Mouse (Mus musculus): ENCODE results near the gene Olfr1404. TPM values are rescaled to one million over a fixed set of nuclear protein-coding genes. Genes with fewer than 3 reads are reported as not detected.
"Not testable (repeated sequence)": the region's sequence is repeated elsewhere in the genome, so short reads cannot be mapped to it uniquely, and the experiment has no call there.

Olfr1404 gene
- not detected in 2 replicates for polyA plus RNA-seq (2012; ENCODE audit: insufficient read depth, low replicate concordance)

- no peaks in the 10 kb centered on the region for H3K4me1 ChIP-seq
- H3K9me3 ChIP-seq, result peaks cover 3% of the 10 kb centered on the region; the same call in 1 of the 2 replicates
- TF ChIP-seq FLI1 (IDR thresholded peaks at IDR 0.05; ENCODE audit: low read length) (no peak), GATA1 (IDR thresholded peaks at IDR 0.05; ENCODE audit: borderline replicate concordance, low read length) (no peak)
- no peaks in the 10 kb centered on the region for H3K27me3 ChIP-seq (replicated peaks)
- no peak within 1 kb of the TSS for H3K4me3 ChIP-seq (replicated peaks)
- no peaks in the 10 kb centered on the region for H3K36me3 ChIP-seq (replicated peaks; ENCODE audit: low read length)
Measured at GRCm38 (mm10) chr1:173212092-173212491, at the start of gene Olfr1404. TSS of gene Olfr1404 (plus strand) at chr1:173212392.

DNA sequence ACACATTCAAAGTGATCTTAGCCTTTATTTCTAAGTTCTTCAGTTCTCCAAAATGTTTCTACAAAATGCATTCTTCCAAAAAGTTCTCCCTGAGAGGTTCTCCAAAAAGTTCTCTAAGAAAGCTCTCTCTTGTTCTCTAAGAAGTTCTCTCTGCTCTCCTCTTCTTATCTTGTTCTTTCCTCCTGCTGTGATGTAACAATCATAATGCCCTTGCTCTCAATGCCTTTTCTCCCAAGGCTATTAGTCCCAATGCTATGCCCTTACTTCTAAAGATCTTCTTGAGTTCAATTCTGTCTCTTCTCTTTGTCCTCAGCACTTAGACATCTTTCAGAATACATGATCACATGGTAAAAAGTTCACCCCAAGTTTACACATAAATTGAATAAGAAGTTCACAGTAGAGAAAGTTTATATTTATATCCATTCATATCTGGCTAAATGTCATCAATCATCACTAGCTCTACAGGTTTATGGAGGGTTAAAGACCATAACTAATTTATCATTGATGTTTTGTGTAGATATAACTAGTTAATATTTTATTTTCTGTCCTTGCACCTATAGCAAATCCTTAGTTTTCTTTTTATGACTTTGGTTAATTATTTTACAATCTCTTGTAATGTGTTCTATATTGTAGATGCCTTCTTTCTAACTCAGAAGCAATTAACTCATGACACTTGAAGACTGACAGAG is 37.9 kb upstream of the Olfr1404 start:
- no peaks in the 10 kb centered on the region for H3K4me1 ChIP-seq
- H3K9me3 ChIP-seq, result no peaks in the 10 kb centered on the region
- no peaks in the 10 kb centered on the region for H3K36me3 ChIP-seq (replicated peaks; ENCODE audit: low read length)
- TF ChIP-seq FLI1 (IDR thresholded peaks at IDR 0.05; ENCODE audit: low read length), result no peak
- TF ChIP-seq GATA1 (IDR thresholded peaks at IDR 0.05; ENCODE audit: borderline replicate concordance, low read length), result no peak
- H3K4me3 ChIP-seq (replicated peaks), result no peak overlapping the region
- no peaks in the 10 kb centered on the region for H3K27me3 ChIP-seq (replicated peaks)

GRCm38 (mm10) chr1:173190540-173190939 is 21.7 kb upstream of the Olfr1404 start, which contains the start of gene Olfr1406:
TSS of gene Olfr1406 (minus strand) at chr1:173190640.
- Histone ChIP-seq H3K9me3 (no peaks in the 10 kb centered on the region), H3K4me1 (no peaks in the 10 kb centered on the region), H3K4me3 (replicated peaks) (no peak within 1 kb of the TSS), H3K27me3 (replicated peaks) (no peaks in the 10 kb centered on the region), H3K36me3 (replicated peaks; ENCODE audit: low read length) (no peaks in the 10 kb centered on the region)
- no peak for TF ChIP-seq FLI1 (IDR thresholded peaks at IDR 0.05; ENCODE audit: low read length)
- TF ChIP-seq GATA1 (IDR thresholded peaks at IDR 0.05; ENCODE audit: borderline replicate concordance, low read length), result no peak

DNA sequence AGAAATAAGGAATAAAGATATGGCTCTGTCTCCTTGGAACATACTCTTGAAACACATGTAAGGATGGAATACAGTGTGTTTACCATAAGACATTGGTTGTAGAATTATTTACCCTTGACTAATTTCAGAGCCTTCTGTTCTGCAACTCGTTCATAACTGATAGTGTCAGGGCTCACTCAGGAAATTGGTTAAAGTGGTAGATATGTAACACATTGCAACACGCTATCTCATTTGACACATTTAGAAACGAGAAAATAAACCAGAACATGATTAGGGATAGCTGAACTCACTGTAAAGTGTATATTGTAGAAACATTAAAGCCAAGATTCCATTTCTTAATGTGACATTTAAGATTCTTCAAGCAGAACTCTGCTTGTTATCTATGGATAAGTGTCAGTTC is 20.1 kb upstream of the Olfr1404 start:
- H3K36me3 ChIP-seq (replicated peaks; ENCODE audit: low read length), result no peaks in the 10 kb centered on the region
- no peak for TF ChIP-seq FLI1 (IDR thresholded peaks at IDR 0.05; ENCODE audit: low read length)
- TF ChIP-seq GATA1 (IDR thresholded peaks at IDR 0.05; ENCODE audit: borderline replicate concordance, low read length), result no peak
- H3K4me1 ChIP-seq, result no peaks in the 10 kb centered on the region
- no peaks in the 10 kb centered on the region for H3K9me3 ChIP-seq
- H3K27me3 ChIP-seq (replicated peaks), result no peaks in the 10 kb centered on the region
- no peak overlapping the region for H3K4me3 ChIP-seq (replicated peaks)

DNA sequence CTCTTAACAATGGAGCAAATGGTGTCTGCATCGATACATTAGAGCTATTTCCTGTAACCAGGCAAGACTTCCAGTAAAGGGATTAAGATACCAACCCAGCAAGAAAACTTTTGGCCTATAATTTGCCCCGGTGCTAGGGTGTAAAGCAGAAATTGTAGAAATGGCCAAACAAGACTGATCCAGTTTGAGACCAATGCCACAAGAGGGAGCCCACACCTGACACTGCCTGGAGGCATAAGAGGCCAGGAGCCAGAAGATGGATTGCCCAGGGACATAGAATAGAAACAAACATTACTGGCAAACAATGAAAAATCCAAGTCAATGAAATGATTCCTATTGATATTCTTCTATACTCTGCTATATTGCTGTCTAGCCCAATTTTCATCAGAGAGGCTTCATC is 15.8 kb upstream of the Olfr1404 start:
- Histone ChIP-seq H3K9me3 (no peaks in the 10 kb centered on the region), H3K4me1 (no peaks in the 10 kb centered on the region), H3K4me3 (replicated peaks) (no peak overlapping the region), H3K27me3 (replicated peaks) (no peaks in the 10 kb centered on the region), H3K36me3 (replicated peaks; ENCODE audit: low read length) (no peaks in the 10 kb centered on the region)
- no peak for TF ChIP-seq FLI1 (IDR thresholded peaks at IDR 0.05; ENCODE audit: low read length)
- TF ChIP-seq GATA1 (IDR thresholded peaks at IDR 0.05; ENCODE audit: borderline replicate concordance, low read length), result no peak

DNA sequence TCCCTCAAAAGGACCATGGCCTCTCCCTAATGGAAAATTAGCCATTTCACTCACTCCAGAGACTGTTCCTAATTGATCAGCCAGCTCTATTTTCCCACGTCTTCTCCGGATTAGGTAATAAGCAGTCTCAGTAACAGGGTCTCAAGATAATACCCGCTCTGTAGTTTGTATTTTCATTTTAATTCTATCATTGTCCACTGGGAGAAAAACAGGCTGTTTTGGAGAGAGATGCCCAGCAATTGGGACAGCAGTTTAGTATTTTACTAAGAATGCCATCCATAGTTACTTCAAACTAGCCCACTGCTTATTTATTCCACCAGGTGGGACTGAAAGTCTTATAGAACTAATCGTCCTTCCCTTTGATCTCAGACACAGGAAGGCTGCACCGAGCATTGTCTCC is 14.7 kb upstream of the Olfr1404 start, which contains the start of gene Olfr218:
TSS of gene Olfr218 (plus strand) at position 301 of the 400 bp plus-strand sequence.
- H3K4me1 ChIP-seq, result no peaks in the 10 kb centered on the region

GRCm38 (mm10) chr1:173216481-173216880 is 4.3 kb downstream of the Olfr1404 start:
- H3K27me3 ChIP-seq (replicated peaks), result no peaks in the 10 kb centered on the region
- TF ChIP-seq FLI1 (IDR thresholded peaks at IDR 0.05; ENCODE audit: low read length), result no peak
- no peak for TF ChIP-seq GATA1 (IDR thresholded peaks at IDR 0.05; ENCODE audit: borderline replicate concordance, low read length)
- no peaks in the 10 kb centered on the region for H3K36me3 ChIP-seq (replicated peaks; ENCODE audit: low read length)

More for the DNA sequence above, 14.7 kb upstream of the Olfr1404 start, which contains the start of gene Olfr218:
- H3K36me3 ChIP-seq (replicated peaks; ENCODE audit: low read length), result no peaks in the 10 kb centered on the region
- H3K9me3 ChIP-seq, result no peaks in the 10 kb centered on the region
- TF ChIP-seq GATA1 (IDR thresholded peaks at IDR 0.05; ENCODE audit: borderline replicate concordance, low read length) (no peak), FLI1 (IDR thresholded peaks at IDR 0.05; ENCODE audit: low read length) (no peak)
- no peak within 1 kb of the TSS for H3K4me3 ChIP-seq (replicated peaks)
- H3K27me3 ChIP-seq (replicated peaks), result no peaks in the 10 kb centered on the region

DNA sequence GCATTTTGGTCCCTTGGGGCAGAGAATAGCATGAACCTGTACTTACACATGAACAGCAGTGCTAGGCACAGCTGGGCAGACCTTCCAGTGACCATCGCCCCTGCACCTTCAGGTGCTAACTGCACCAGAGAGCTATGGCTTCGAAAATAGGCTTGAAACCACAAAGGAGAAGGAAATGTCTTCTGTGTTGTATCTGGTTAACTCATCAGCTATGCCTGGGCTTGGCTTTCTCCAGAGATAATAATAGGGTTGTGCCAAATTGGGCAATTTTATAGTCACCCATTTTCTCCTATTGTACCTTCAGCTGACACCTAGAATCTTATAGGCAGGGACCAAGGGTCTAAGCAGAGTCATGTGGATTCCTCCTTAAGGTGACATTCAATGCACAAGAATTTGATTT is 14.9 kb downstream of the Olfr1404 start, which contains the start of gene Fcer1a:
TSS of gene Fcer1a (minus strand) at position 134 of the 400 bp plus-strand sequence.
- no peak within 1 kb of the TSS for H3K4me3 ChIP-seq (replicated peaks)
- TF ChIP-seq GATA1 (IDR thresholded peaks at IDR 0.05; ENCODE audit: borderline replicate concordance, low read length) (no peak), FLI1 (IDR thresholded peaks at IDR 0.05; ENCODE audit: low read length) (no peak)

More at GRCm38 (mm10) chr1:173216481-173216880, 4.3 kb downstream of the Olfr1404 start:
- H3K9me3 ChIP-seq, result no peaks in the 10 kb centered on the region
- no peak overlapping the region for H3K4me3 ChIP-seq (replicated peaks)
- H3K4me1 ChIP-seq, result no peaks in the 10 kb centered on the region

DNA sequence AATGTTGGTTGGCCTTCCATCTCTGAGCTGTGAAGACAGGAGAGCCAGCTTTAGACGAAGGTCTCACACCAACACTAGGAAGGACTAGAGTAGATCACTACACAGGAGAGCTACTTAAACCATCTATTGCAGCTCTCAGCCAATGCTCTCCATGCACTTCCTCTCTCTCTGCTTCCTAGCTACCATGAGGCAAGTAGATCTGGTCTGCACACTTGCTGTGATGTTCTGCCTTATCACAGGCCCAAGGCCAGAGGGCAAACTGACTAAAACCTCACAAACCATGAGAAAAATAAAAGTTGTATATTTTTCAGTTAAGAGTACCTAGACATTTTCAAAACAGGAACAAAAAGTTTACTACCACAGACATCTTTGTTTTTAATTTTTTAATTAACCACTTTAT is 24.8 kb downstream of the Olfr1404 start:
- H3K27me3 ChIP-seq (replicated peaks); H3K36me3 ChIP-seq (replicated peaks; ENCODE audit: low read length); H3K4me1 ChIP-seq; H3K9me3 ChIP-seq; H3K4me3 ChIP-seq (replicated peaks): not testable (repeated sequence)

More for the DNA sequence above, 14.9 kb downstream of the Olfr1404 start, which contains the start of gene Fcer1a:
- Histone ChIP-seq H3K4me1 (no peaks in the 10 kb centered on the region), H3K9me3 (no peaks in the 10 kb centered on the region), H3K27me3 (replicated peaks) (no peaks in the 10 kb centered on the region), H3K36me3 (replicated peaks; ENCODE audit: low read length) (no peaks in the 10 kb centered on the region)

GRCm38 (mm10) chr1:173249888-173250287 is 37.7 kb downstream of the Olfr1404 start:
- no peaks in the 10 kb centered on the region for H3K36me3 ChIP-seq (replicated peaks; ENCODE audit: low read length)
- TF ChIP-seq GATA1 (IDR thresholded peaks at IDR 0.05; ENCODE audit: borderline replicate concordance, low read length) (no peak), FLI1 (IDR thresholded peaks at IDR 0.05; ENCODE audit: low read length) (no peak)
- H3K27me3 ChIP-seq (replicated peaks), result no peaks in the 10 kb centered on the region
- no peak overlapping the region for H3K4me3 ChIP-seq (replicated peaks)
- H3K9me3 ChIP-seq, result no peaks in the 10 kb centered on the region
- no peaks in the 10 kb centered on the region for H3K4me1 ChIP-seq

Measured in megakaryocyte, embryonic 14.5 days (primary cell).